Mouse (Mus musculus) midbrain, embryonic 10.5 days (tissue): ENCODE measurements around the gene Ppm1l. TPM values are rescaled to one million over a fixed set of nuclear protein-coding genes. Genes with fewer than 3 reads are reported as not detected.

Experiments
- DNase-seq: peaks from one replicate; pipeline ENCODE4 v3.0.0-alpha.2; 2017; ENCODE audit warnings: low spot score
- H3K27ac ChIP-seq: fragments of 300-500 bp; sonication (generic); replicated peaks from 2 replicates; pipeline ENCODE4 v1.5.1; 2016; ENCODE audit warnings: mild to moderate bottlenecking
- H3K27me3 ChIP-seq: fragments of 300-500 bp; sonication (generic); 2 replicates; pipeline ENCODE4 v1.6.1; 2016; ENCODE audit warnings: low read depth, mild to moderate bottlenecking; ENCODE audit not compliant: poor library complexity, severe bottlenecking
- H3K36me3 ChIP-seq: fragments of 300-500 bp; sonication (generic); 2 replicates; pipeline ENCODE4 v1.6.1; 2016; ENCODE audit warnings: mild to moderate bottlenecking, moderate library complexity
- H3K4me1 ChIP-seq: fragments of 300-500 bp; sonication (generic); 2 replicates; pipeline ENCODE4 v1.6.1; 2016
- H3K4me3 ChIP-seq: fragments of 300-500 bp; sonication (generic); 2 replicates; pipeline ENCODE4 v1.5.1; 2016; ENCODE audit warnings: mild to moderate bottlenecking, moderate library complexity
- H3K9me3 ChIP-seq: fragments of 300-500 bp; sonication (generic); replicated peaks from 2 replicates; pipeline ENCODE4 v1.6.1; 2016; ENCODE audit warnings: mild to moderate bottlenecking
- WGBS: fragments of 180-500 bp; shearing (Covaris S2); methylation state at CpG from one replicate; pipeline ENCODE4 v1.1.7; 2016; 5-methylcytosine and 5-hydroxymethylcytosine counted together
- polyA plus RNA-seq: library from polyadenylated mRNA; unstranded; fragments of >200 nt; fragmentation: Nextera tagmentation; extraction: Ambion mirVana; gene quantifications from 2 replicates; pipeline ENCODE4 v1.2.1, GENCODE M21; 2016

Ppm1l gene
- polyA plus RNA-seq, 1 experiment from 2014 or later = 14.8 TPM

GRCm38 (mm10) chr3:69578791-69579190 is 262.1 kb downstream of the Ppm1l start:
- no peak overlapping the region for H3K4me3 ChIP-seq
- no peak for DNase-seq
- H3K27ac ChIP-seq = no peak overlapping the region
- no peaks in the 10 kb centered on the region for H3K9me3 ChIP-seq
- no peaks in the 10 kb centered on the region for H3K4me1 ChIP-seq
- peaks cover 41% of the 10 kb centered on the region for H3K36me3 ChIP-seq
- no peaks in the 10 kb centered on the region for H3K27me3 ChIP-seq
- WGBS = 92% methylated on average over 1 of the region's 1 CpGs

GRCm38 (mm10) chr3:69583798-69584197 is 267.1 kb downstream of the Ppm1l start:
- WGBS = 90% methylated on average over 1 of the region's 1 CpGs
- Histone ChIP-seq H3K4me1 (peaks cover 8% of the 10 kb centered on the region), H3K4me3 (no peak overlapping the region), H3K27me3 (no peaks in the 10 kb centered on the region), H3K36me3 (peaks cover 10% of the 10 kb centered on the region; the same call in 1 of the 2 replicates), H3K27ac (no peak overlapping the region), H3K9me3 (no peaks in the 10 kb centered on the region)
- DNase-seq = no peak

GRCm38 (mm10) chr3:69588101-69588760 is 271.6 kb downstream of the Ppm1l start:
- H3K27ac ChIP-seq = no peak overlapping the region
- WGBS = 50% methylated on average over 10 of the region's 10 CpGs
- no peak overlapping the region for H3K4me3 ChIP-seq
- H3K27me3 ChIP-seq = no peaks in the 10 kb centered on the region
- peaks cover 10% of the 10 kb centered on the region; the same call in 1 of the 2 replicates for H3K36me3 ChIP-seq
- H3K4me1 ChIP-seq = peaks cover 8% of the 10 kb centered on the region
- DNase-seq = no peak
- H3K9me3 ChIP-seq = no peaks in the 10 kb centered on the region; the same call in 1 of the 2 replicates

- no peak for DNase-seq
These were observed 276.8 kb downstream of the Ppm1l start for GRCm38 (mm10) chr3:69593426-69593825.

GRCm38 (mm10) chr3:69594071-69594470 is 277.4 kb downstream of the Ppm1l start:
- Histone ChIP-seq H3K27ac (no peak overlapping the region), H3K27me3 (peaks cover 4% of the 10 kb centered on the region), H3K4me1 (peaks cover 29% of the 10 kb centered on the region), H3K4me3 (no peak overlapping the region), H3K9me3 (no peaks in the 10 kb centered on the region; the same call in 1 of the 2 replicates), H3K36me3 (0 out of 2 replicates have a peak, but pooled peaks cover 9% of the 10 kb centered on the region)
- no peak for DNase-seq
- WGBS = 85% methylated on average over 9 of the region's 9 CpGs

More at GRCm38 (mm10) chr3:69593426-69593825, 276.8 kb downstream of the Ppm1l start:
- 90% methylated on average over 8 of the region's 8 CpGs for WGBS
- no peaks in the 10 kb centered on the region; the same call in 1 of the 2 replicates for H3K9me3 ChIP-seq
- peaks cover 4% of the 10 kb centered on the region for H3K27me3 ChIP-seq
- no peak overlapping the region for H3K27ac ChIP-seq
- H3K4me3 ChIP-seq = no peak overlapping the region
- H3K4me1 ChIP-seq = peaks cover 25% of the 10 kb centered on the region
- H3K36me3 ChIP-seq = 0 out of 2 replicates have a peak, but pooled peaks cover 9% of the 10 kb centered on the region

- WGBS = 87% methylated on average over 3 of the region's 3 CpGs
- no peak overlapping the region for H3K27ac ChIP-seq
- peaks cover 32% of the 10 kb centered on the region for H3K4me1 ChIP-seq
- no peak for DNase-seq
- no peak overlapping the region for H3K4me3 ChIP-seq
- H3K27me3 ChIP-seq = peaks cover 19% of the 10 kb centered on the region
- no peaks in the 10 kb centered on the region for H3K9me3 ChIP-seq
- H3K36me3 ChIP-seq = 0 out of 2 replicates have a peak, but pooled peaks cover 9% of the 10 kb centered on the region
These were observed 279.5 kb downstream of the Ppm1l start for GRCm38 (mm10) chr3:69596116-69596515.

GRCm38 (mm10) chr3:69597211-69597610 is 280.6 kb downstream of the Ppm1l start:
- Histone ChIP-seq H3K9me3 (no peaks in the 10 kb centered on the region), H3K27me3 (peaks cover 19% of the 10 kb centered on the region), H3K27ac (no peak overlapping the region), H3K4me1 (peaks cover 37% of the 10 kb centered on the region), H3K36me3 (no peaks in the 10 kb centered on the region), H3K4me3 (peak overlapping the region; percentile 78)
- no peak for DNase-seq
- WGBS = 89% methylated on average over 6 of the region's 6 CpGs

GRCm38 (mm10) chr3:69597816-69598215 is 281.2 kb downstream of the Ppm1l start:
- H3K4me1 ChIP-seq = peaks cover 41% of the 10 kb centered on the region
- peak overlapping the region; percentile 78 for H3K4me3 ChIP-seq
- 9% methylated on average over 7 of the region's 7 CpGs for WGBS
- no peak for DNase-seq
- H3K36me3 ChIP-seq = no peaks in the 10 kb centered on the region
- peaks cover 19% of the 10 kb centered on the region for H3K27me3 ChIP-seq
- peak overlapping the region; percentile 91 for H3K27ac ChIP-seq
- H3K9me3 ChIP-seq = no peaks in the 10 kb centered on the region

GRCm38 (mm10) chr3:69598261-69599165 is 281.9 kb downstream of the Ppm1l start, which contains the start of gene B3galnt1:
B3galnt1 (minus strand) TSS chr3:69598960.
- under 1% methylated on average over 97 of the region's 99 CpGs for WGBS
- H3K36me3 ChIP-seq = no peaks in the 10 kb centered on the region
- H3K9me3 ChIP-seq = no peaks in the 10 kb centered on the region
- peak; percentile 76 for DNase-seq
- H3K4me1 ChIP-seq = peaks cover 41% of the 10 kb centered on the region
- H3K4me3 ChIP-seq = peak within 1 kb of the TSS; percentile 78
- peak within 1 kb of the TSS; percentile 91 for H3K27ac ChIP-seq
- peaks cover 19% of the 10 kb centered on the region for H3K27me3 ChIP-seq

GRCm38 (mm10) chr3:69599166-69599500 is 282.5 kb downstream of the Ppm1l start:
- no peak for DNase-seq
- WGBS = 14% methylated on average over 5 of the region's 5 CpGs
- H3K9me3 ChIP-seq = no peaks in the 10 kb centered on the region
- peaks cover 19% of the 10 kb centered on the region for H3K27me3 ChIP-seq
- H3K4me1 ChIP-seq = peaks cover 40% of the 10 kb centered on the region
- peak overlapping the region; percentile 78 for H3K4me3 ChIP-seq
- peak overlapping the region; percentile 91 for H3K27ac ChIP-seq
- no peaks in the 10 kb centered on the region for H3K36me3 ChIP-seq

GRCm38 (mm10) chr3:69606923-69607322 is 290.3 kb downstream of the Ppm1l start:
- DNase-seq = no peak
- H3K27me3 ChIP-seq = no peaks in the 10 kb centered on the region
- peaks cover 8% of the 10 kb centered on the region for H3K4me1 ChIP-seq
- 83% methylated on average over 1 of the region's 1 CpGs for WGBS
- H3K27ac ChIP-seq = no peak overlapping the region
- H3K4me3 ChIP-seq = no peak overlapping the region
- no peaks in the 10 kb centered on the region for H3K36me3 ChIP-seq
- no peaks in the 10 kb centered on the region for H3K9me3 ChIP-seq

- DNase-seq = no peak
- WGBS = 69% methylated on average over 1 of the region's 1 CpGs
- H3K9me3 ChIP-seq = peaks cover 4% of the 10 kb centered on the region; the same call in 1 of the 2 replicates
- H3K4me3 ChIP-seq = no peak overlapping the region
- H3K27me3 ChIP-seq = no peaks in the 10 kb centered on the region
- H3K4me1 ChIP-seq = peaks cover 2% of the 10 kb centered on the region; the same call in 1 of the 2 replicates
- H3K27ac ChIP-seq = no peak overlapping the region
- no peaks in the 10 kb centered on the region for H3K36me3 ChIP-seq
These were observed 290.8 kb downstream of the Ppm1l start for GRCm38 (mm10) chr3:69607468-69607867.
